Mouse (Mus musculus) embryonic fibroblast, embryonic 13.5 days (primary cell): ENCODE results near the gene Ugt1a10. TPM values are rescaled to one million over a fixed set of nuclear protein-coding genes. Genes with fewer than 3 reads are reported as not detected.
"Not testable (repeated sequence)": the region's sequence is repeated elsewhere in the genome, so short reads cannot be mapped to it uniquely, and the experiment has no call there.

Experiments used
- H3K27ac ChIP-seq: 2 replicates; pipeline ENCODE4 v1.5.1; 2012; ENCODE audit warnings: low read length, control low read depth, inconsistent platforms; ENCODE audit not compliant: insufficient read depth
- H3K4me1 ChIP-seq: 2 replicates; pipeline ENCODE4 v1.6.1; 2011; ENCODE audit warnings: low read length; ENCODE audit not compliant: control insufficient read depth, insufficient read depth
- H3K4me3 ChIP-seq: 2 replicates; pipeline ENCODE4 v1.5.1; 2011; ENCODE audit warnings: mild to moderate bottlenecking, control low read depth, low read length; ENCODE audit not compliant: insufficient read depth
- CTCF ChIP-seq: IDR thresholded peaks from 2 replicates; pipeline ENCODE4 v1.5.1; 2011; ENCODE audit warnings: mild to moderate bottlenecking, control low read depth, low read length, moderate library complexity, borderline replicate concordance; ENCODE audit not compliant: insufficient read depth
- POLR2A ChIP-seq: IDR thresholded peaks from 2 replicates; pipeline ENCODE4 v1.6.1; 2011; ENCODE audit warnings: low read depth, mild to moderate bottlenecking, control low read depth, low read length, moderate library complexity
- polyA plus RNA-seq: library from polyadenylated mRNA; stranded (reverse); fragments of >200 nt; gene quantifications from 2 replicates; pipeline ENCODE4 v1.2.4, GENCODE M21; 2011; ENCODE audit warnings: low read depth; ENCODE audit not compliant: missing spikeins, insufficient read length

Ugt1a10 gene
- polyA plus RNA-seq, 1 experiment, result not detected

- Histone ChIP-seq H3K27ac (no peak within 1 kb of the TSS), H3K4me3 (no peak within 1 kb of the TSS), H3K4me1 (no peaks in the 10 kb centered on the region)
- TF ChIP-seq POLR2A, result no peak
- no peak for TF ChIP-seq CTCF
Observed at GRCm38 (mm10) chr1:88070495-88070894, 15.3 kb downstream of the Ugt1a10 start, which contains the start of gene Ugt1a9. Gene Ugt1a9, plus strand, starts transcription at chr1:88070800.

DNA sequence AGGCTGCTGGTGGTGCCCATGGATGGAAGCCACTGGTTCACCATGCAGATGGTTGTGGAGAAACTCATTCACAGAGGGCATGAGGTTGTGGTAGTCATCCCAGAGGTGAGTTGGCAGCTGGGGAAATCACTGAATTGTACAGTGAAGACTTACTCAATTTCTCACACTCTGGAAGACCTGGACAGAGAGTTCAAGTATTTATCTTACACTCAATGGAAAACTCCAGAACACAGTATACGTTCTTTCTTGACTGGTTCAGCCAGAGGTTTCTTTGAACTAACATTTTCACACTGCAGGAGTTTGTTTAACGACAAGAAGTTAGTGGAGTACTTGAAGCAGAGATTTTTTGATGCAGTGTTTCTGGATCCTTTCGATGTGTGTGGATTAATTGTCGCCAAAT lies 15.7 kb downstream of the Ugt1a10 start:
- Histone ChIP-seq H3K27ac (no peak overlapping the region), H3K4me3 (no peak overlapping the region), H3K4me1 (no peaks in the 10 kb centered on the region)
- TF ChIP-seq CTCF, result no peak
- no peak for TF ChIP-seq POLR2A

- no peaks in the 10 kb centered on the region for H3K4me1 ChIP-seq
- no peak overlapping the region for H3K4me3 ChIP-seq
- H3K27ac ChIP-seq, result no peak overlapping the region
- TF ChIP-seq POLR2A, result no peak
- TF ChIP-seq CTCF, result no peak
Observed at GRCm38 (mm10) chr1:88074471-88074870, 19.3 kb downstream of the Ugt1a10 start.

DNA sequence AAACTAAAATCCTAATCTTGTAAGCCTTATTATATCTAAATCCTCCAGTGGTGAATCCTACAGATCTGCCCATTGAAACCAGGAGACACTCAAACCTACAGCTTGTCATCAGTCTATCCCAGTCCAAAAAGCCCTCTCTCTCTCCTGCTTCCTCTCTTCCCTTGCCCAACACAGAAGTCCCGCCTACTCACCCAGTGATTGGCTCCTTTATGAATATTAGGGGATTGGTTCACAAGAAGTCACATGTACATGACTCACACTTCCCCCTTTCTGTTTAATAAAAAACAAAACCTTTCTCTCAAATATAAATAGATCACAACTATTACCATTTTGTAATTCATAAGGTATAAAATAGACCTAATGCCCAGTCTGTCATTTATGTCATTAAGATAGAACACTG lies 21.9 kb downstream of the Ugt1a10 start:
- H3K4me1 ChIP-seq, result no peaks in the 10 kb centered on the region
- H3K4me3 ChIP-seq, result no peak overlapping the region
- no peak overlapping the region for H3K27ac ChIP-seq
- no peak for TF ChIP-seq POLR2A
- no peak for TF ChIP-seq CTCF

DNA sequence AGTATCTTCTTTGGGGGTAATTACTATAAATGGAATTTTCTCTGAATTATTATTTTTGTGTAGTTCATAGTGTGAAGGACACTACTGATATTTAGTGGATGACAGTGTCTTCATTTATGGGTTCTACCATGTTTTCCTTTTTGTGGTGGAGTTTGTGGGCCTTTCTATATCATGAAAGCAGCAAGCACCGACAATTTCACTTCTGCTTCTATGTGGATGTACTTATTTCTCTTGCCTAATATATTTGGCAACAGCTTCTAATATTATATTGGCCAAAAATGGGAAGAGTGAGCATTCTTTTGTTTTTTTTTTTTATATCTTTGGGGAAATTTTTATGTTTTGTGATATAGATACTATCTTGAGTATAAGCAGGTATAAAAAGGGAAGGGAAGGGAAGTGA lies 26.5 kb downstream of the Ugt1a10 start:
- no peak overlapping the region for H3K27ac ChIP-seq
- H3K4me3 ChIP-seq, result no peak overlapping the region
- TF ChIP-seq CTCF (no peak), POLR2A (no peak)
- no peaks in the 10 kb centered on the region for H3K4me1 ChIP-seq

- Histone ChIP-seq H3K27ac (no peak overlapping the region), H3K4me3 (no peak overlapping the region), H3K4me1 (no peaks in the 10 kb centered on the region)
- TF ChIP-seq POLR2A (no peak), CTCF (no peak)
Observed at GRCm38 (mm10) chr1:88086125-88086524, 30.9 kb downstream of the Ugt1a10 start.

DNA sequence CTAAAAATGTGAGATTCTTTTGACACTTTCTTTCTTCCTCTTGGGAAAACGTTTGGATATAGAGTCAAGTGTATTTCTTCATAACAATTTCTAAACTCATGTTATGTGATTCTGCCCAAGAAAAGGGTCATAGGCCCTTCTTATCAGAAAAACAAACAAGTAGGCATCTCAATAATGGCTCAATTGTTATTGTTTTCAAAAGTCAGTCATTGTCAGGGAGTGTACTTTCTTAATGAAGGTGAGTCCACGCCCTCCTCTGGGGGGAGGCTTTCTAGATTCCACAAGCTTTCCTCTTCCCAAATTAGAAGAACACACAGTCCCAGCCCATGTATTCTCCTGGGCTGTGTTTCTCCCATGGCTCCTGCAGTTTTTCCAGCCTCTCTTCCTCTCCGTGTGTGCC lies 32.3 kb downstream of the Ugt1a10 start, which contains the start of gene Ugt1a8:
Gene Ugt1a8, plus strand, starts transcription at position 301 of the 400 bp plus-strand sequence.
- Histone ChIP-seq H3K4me3 (no peak within 1 kb of the TSS), H3K27ac (no peak within 1 kb of the TSS), H3K4me1 (no peaks in the 10 kb centered on the region)
- TF ChIP-seq CTCF (no peak), POLR2A (no peak)

- H3K27ac ChIP-seq, result no peak overlapping the region
- H3K4me3 ChIP-seq, result no peak overlapping the region
- TF ChIP-seq CTCF (no peak), POLR2A (no peak)
- H3K4me1 ChIP-seq, result no peaks in the 10 kb centered on the region
Observed at GRCm38 (mm10) chr1:88092341-88092740, 37.2 kb downstream of the Ugt1a10 start.

DNA sequence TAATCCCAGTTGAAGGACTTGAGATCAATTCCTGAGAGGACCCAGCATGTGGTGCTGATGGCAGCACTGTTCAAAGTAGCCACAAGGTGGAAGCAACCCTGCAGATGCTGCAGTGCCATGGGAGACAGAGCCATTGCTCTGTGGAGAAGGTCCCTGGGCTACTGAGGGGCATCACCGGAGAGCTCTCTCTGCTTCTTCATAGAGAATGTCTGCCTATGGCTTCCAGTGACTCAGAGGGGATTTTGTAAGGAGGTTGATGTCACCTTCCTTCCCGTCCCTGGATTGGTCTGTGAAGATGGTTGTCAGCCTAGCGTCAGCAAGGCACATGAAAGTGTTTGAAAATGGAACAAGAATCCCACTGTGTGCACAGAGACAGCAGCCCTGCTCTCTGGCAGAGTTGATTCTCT lies 39.1 kb downstream of the Ugt1a10 start:
- peak overlapping the region; percentile 87 for H3K27ac ChIP-seq
- TF ChIP-seq CTCF, result peak; percentile 33; the same call in 1 of the 2 replicates
- not testable (repeated sequence) for H3K4me1 ChIP-seq, H3K4me3 ChIP-seq

DNA sequence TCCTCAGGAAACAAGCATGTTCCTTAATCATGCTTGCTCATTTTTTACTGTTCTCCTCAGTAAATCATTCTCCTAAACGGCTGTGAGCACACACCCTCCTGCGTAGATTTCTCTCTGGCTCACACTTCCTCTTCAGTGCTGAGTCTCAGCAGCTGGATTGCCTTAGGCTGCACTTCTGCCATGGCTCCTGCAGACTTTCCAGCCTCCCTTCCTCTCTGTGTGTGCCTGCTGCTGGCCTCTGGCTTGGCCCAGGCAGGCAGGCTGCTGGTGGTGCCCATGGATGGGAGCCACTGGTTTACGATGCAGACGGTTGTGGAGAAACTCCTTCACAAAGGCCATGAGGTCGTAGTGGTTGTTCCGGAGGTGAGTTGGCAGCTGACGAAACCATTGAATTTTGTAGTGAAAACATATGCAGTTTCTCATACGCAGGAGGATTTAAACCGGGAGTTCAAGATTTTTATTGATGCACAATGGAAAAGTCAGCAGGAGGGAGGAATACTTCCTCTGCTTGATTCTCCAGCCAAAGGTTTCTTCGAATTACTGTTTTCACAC lies 39.8 kb downstream of the Ugt1a10 start, which contains the start of gene Ugt1a7c:
Gene Ugt1a7c, plus strand, starts transcription at position 122 of the 552 bp plus-strand sequence.
- no peak for TF ChIP-seq CTCF
- TF ChIP-seq POLR2A, result peak; percentile 39; the same call in 1 of the 2 replicates
- Histone ChIP-seq H3K27ac (peak within 1 kb of the TSS; percentile 87), H3K4me1 (no peaks in the 10 kb centered on the region), H3K4me3 (no peak within 1 kb of the TSS)

GRCm38 (mm10) chr1:88098546-88098945 lies 43.4 kb downstream of the Ugt1a10 start:
- H3K4me1 ChIP-seq, H3K4me3 ChIP-seq, H3K27ac ChIP-seq: not testable (repeated sequence)

DNA sequence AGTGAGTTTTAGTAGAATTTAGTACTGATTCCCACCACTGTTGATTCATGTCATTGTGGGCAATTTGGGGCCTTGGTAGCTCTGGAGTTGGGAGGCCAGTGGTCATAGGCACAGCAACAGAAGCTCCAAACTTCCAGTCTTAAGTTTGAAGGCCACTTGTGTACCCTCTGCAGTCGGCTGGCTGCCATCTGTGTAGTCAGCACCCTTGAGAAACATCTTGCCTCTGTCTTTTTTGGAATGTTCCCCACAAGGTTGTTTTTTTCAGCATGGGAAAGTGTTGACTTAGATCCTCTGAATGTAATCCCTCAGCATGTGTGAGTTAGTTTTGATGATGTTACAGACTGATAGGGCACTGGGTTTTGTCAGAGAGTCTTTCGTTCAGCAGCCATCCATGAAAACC lies 44.5 kb downstream of the Ugt1a10 start:
- H3K4me1 ChIP-seq, H3K4me3 ChIP-seq, H3K27ac ChIP-seq: not testable (repeated sequence)

DNA sequence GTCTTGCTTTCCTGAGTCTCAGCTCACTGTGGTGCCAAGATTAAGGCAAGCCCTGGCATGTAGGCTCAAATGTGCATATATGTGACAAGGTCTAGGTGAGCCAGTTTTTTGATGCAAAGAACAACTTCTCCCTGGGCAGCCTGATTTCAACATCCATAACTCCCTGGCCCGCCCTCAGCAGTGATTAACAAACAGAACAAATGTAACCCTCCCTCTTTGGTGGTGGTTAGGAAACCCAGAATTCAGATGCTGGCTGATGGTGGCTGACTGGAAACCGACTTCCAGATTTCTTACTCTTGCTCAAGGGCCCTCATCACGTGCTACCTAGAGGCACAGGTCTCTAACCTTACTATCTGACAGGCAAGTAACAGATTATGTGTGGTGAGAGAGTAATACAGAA lies 47.8 kb downstream of the Ugt1a10 start, which contains the start of gene Ugt1a6b:
Gene Ugt1a6b, plus strand, starts transcription at position 234 of the 400 bp plus-strand sequence.
- H3K4me1 ChIP-seq, H3K4me3 ChIP-seq: not testable (repeated sequence)
- H3K27ac ChIP-seq, result peak within 1 kb of the TSS; percentile 40; the same call in 1 of the 2 replicates

GRCm38 (mm10) chr1:88103697-88104468 lies 48.7 kb downstream of the Ugt1a10 start:
- H3K27ac ChIP-seq, result peak overlapping the region; percentile 40; the same call in 1 of the 2 replicates
- H3K4me3 ChIP-seq, H3K4me1 ChIP-seq: not testable (repeated sequence)
